Mouse (Mus musculus): ENCODE results near the gene Prr5.
A peak's percentile ranks its signal among the peaks of the same experiment; 100 is the strongest.

Gene Prr5

GRCm38 (mm10) chr15:84668938-84669747, at the start of gene Prr5:
TSS of gene Prr5 (plus strand) at chr15:84669620.
- no peak for DNase-seq

GRCm38 (mm10) chr15:84620028-84620427, 49.4 kb upstream of the Prr5 start:
- DNase-seq = no peak

- no peak for DNase-seq
Measured at GRCm38 (mm10) chr15:84621722-84622428, 47.5 kb upstream of the Prr5 start.

GRCm38 (mm10) chr15:84624870-84625269, 44.5 kb upstream of the Prr5 start:
- DNase-seq = peak; percentile 49 to 73

- peak; percentile 66 to 81 for DNase-seq
Measured at GRCm38 (mm10) chr15:84625712-84626414, 43.6 kb upstream of the Prr5 start.

GRCm38 (mm10) chr15:84627308-84627707, 42.1 kb upstream of the Prr5 start:
- no peak for DNase-seq

- peak; percentile 63 to 70 for DNase-seq
Measured at GRCm38 (mm10) chr15:84629680-84630079, 39.7 kb upstream of the Prr5 start.

GRCm38 (mm10) chr15:84631560-84631959, 37.9 kb upstream of the Prr5 start:
- DNase-seq = peak; percentile 66 to 77

GRCm38 (mm10) chr15:84634361-84634760, 35.1 kb upstream of the Prr5 start:
- DNase-seq = no peak

- peak; percentile 24 to 53 for DNase-seq
Measured at GRCm38 (mm10) chr15:84638405-84638804, 31.0 kb upstream of the Prr5 start.

- DNase-seq = no peak
Measured at GRCm38 (mm10) chr15:84639072-84639450, 30.4 kb upstream of the Prr5 start.

GRCm38 (mm10) chr15:84639451-84640136, 29.8 kb upstream of the Prr5 start:
- peak; percentile 28 to 65 for DNase-seq

- no peak for DNase-seq
Measured at GRCm38 (mm10) chr15:84640722-84641121, 28.7 kb upstream of the Prr5 start.

GRCm38 (mm10) chr15:84641127-84641526, 28.3 kb upstream of the Prr5 start:
- DNase-seq = no peak

GRCm38 (mm10) chr15:84641948-84642347, 27.5 kb upstream of the Prr5 start:
- no peak for DNase-seq

GRCm38 (mm10) chr15:84643178-84643577, 26.2 kb upstream of the Prr5 start:
- DNase-seq = no peak

GRCm38 (mm10) chr15:84651481-84651880, 17.9 kb upstream of the Prr5 start:
- no peak for DNase-seq

- DNase-seq = no peak
Measured at GRCm38 (mm10) chr15:84653151-84653550, 16.3 kb upstream of the Prr5 start.

GRCm38 (mm10) chr15:84653979-84654966, 15.1 kb upstream of the Prr5 start:
- peak; percentile 89 to 93 for DNase-seq

- DNase-seq = no peak
Measured at GRCm38 (mm10) chr15:84654975-84655374, 14.4 kb upstream of the Prr5 start.

GRCm38 (mm10) chr15:84656689-84657088, 12.7 kb upstream of the Prr5 start:
- no peak for DNase-seq

Data from lung, postnatal 4 days (tissue).